Mouse (Mus musculus) heart, postnatal 10 days (tissue): ENCODE measurements around the gene Inha. TPM values are rescaled to one million over a fixed set of nuclear protein-coding genes. Genes with fewer than 3 reads are reported as not detected.

Experiments
- DNase-seq, 2 experiments: peaks; one replicate each; pipeline ENCODE4 v3.0.0; 2021
- intact Hi-C: fragments of 180-260 bp; cut with DNase I; formaldehyde crosslinking; loops from one replicate; pipeline ENCODE4 v1.15.1; 2025
- total RNA-seq, 2 experiments: library from RNA; stranded (reverse); gene quantifications; 2 replicates each; pipeline ENCODE4 v1.2.3; 2021

The Inha gene
- total RNA-seq, 2 experiments from 2014 or later = 5.1 to 8.5 TPM

DNA sequence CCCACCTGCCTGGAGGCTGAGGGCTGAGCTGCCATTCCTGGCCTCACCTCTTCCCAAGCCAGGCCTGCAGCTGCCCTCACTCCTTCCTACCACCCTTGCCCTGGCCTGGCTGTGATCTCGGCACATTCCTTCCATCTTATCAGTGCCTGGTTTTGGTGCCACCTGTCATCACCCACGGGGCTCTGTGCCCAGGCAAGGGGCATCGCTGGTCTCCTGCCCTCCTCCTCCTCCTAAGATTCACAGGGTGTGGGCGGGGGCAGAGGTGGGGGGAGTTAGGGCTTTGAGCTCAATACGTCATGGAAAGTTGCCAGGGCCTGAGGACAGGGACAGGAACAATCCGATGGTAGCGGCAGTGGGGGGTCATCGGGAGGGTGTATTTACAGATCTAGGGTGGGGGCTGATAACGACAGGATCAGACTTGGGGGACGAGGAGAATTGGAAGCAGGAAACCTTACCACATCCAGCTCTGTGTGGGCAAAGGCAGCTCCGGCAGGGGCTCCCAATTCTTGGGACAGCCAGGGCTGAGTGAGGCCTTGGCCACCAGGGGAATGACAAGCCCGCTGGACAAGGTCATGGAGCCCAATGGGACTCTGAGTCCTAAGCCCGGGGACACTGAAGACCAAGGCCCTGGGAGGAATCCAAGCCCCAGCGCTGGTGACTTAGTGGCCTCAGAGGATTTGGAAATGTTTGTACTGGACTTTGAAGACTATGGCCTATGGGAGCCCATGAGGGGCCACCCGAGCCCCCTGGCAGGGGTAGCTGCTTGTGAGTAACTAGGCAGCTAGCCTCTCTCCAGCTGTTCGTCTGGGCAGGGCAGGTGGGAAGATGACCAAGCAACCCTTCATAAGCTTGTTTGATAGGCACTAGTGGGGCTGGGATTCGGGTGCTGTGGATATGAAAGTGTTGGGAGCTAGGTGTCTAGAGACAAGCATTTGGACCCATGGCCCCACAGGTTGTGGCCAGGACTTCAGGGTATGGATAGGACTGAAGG, 42.7 kb downstream of the Inha start:
- intact Hi-C loops = loop anchor here (5.0 kb wide), 1 partner anchor 42 kb away; the partner anchor contains the start of genes Inha and Obsl1
- peak; percentile 85 to 89 for DNase-seq

DNA sequence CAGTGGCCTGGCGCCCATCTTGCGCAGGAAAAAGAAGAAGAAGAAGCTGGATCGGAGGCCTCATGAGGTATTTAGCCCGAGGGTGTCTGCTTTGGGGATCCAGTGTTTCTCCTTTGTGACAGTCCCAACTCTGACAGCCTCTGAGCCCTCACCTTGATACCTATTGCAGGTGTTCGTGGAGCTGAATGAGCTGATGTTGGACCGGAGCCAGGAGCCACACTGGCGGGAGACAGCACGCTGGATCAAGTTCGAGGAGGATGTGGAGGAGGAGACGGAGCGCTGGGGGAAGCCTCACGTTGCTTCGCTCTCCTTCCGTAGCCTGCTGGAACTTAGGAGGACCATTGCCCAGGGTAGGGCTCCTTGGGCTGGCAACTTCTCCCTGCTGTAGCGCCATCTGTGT, 43.7 kb downstream of the Inha start:
- no peak for DNase-seq
- intact Hi-C loops = no loop called here

DNA sequence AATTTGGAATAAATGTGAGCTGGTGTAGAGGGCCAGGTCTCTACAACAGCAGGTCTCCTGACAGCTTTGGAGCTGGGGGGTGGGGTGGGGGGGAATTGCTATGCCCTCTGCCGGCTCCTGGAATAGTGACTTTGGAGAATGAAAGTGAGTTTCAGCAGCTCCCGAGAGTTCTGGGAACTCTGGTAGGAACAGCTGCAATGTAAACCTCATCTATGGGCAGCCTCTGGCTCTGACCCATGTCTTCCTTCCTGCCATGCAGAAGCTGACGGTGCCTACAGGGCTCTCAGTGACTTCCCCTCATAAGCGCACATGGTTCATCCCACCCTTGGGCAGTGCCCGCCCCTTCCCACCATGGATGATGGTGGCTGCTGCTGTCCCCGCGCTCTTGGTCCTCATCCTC, 48.8 kb downstream of the Inha start:
- no peak for DNase-seq
- intact Hi-C loops = no loop called here

DNA sequence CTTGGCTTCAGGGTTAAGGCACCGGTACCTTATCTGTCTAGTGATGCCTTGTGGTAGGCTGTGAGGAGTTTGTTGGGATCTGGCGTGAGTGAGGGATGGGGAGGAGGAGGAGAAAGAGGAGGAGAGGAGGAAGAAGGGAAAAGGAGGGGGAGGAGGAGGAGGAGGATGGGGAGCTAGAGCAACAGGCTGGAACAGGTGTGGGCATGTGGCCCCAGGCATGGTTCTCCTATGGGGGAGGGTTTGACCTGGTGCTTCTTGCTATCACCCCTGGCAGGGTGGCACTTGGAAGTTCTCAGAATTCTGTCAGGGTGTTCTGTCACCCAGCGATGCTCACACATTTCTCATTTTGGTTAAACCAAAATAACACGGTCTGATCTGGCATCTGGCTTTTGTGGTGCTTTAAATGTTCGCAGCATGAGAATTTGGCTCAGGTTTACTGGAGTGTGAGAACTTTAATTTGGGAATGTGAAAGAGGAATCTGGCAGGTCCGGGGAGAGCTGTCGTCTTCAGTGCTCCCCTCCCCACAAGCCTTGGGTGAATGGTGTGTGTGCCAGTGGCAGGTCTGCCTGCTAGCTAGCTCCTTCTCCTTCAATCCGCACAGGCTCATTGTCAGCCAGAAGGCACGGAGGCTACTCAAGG, 49.4 kb downstream of the Inha start:
- intact Hi-C loops = no loop called here
- no peak for DNase-seq

DNA sequence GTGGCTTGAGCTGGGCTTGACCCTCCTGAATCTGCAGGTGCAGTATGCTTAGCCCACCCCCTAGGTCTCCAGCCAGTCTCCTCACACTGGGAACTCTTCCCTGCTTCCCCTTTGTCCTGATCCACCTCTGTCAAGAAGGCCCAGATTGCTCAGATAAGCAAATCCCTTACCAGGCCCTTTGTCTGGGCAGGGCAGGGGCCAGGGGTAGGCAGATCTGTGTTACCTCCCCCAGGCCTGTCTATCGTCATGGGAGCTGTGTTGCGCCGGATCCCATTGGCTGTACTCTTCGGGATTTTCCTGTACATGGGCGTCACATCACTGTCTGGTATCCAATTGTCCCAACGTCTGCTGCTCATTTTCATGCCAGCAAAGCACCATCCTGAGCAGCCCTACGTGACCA, 50.2 kb downstream of the Inha start:
- intact Hi-C loops = no loop called here
- no peak for DNase-seq

DNA sequence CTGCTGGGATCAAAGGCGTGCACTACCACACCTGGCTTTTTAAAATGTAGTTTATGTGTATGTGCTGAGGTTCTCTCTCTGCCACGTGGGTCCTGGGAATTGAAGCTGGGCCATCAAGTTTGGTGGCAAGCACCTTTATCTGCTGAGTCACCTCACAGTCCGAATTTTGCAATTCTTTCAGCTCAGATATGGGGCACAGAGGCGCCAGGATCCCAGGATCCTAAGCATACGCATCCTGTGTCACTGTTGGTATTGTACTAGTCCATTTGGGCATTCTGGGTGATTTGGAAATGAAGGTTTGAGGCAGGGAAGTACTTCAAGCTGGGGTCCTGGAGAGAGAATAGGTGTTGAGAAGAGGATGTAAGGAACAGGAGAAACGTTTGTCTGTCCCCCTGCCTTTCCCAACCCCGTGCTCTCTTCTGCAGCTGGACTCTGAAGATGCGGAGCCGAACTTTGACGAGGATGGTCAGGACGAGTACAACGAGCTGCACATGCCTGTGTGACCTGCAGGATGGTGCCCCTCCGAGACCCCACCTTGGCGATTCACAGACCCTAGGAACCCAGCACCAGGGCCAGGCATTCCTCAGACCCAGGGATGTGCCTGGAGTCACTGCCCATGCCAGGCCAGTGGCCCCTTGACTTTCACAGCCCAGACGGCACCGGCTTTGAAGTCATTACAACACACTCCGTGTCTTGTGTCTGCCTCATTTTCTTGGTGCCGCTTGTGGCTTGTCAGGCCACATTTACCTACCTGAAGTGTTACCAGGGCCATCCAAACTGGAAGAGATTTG, 51.7 kb downstream of the Inha start:
- intact Hi-C loops = loop anchor here (1.0 to 2.0 kb wide), 3 partner anchors 38 to 80 kb away; no protein-coding TSS in a partner anchor
- DNase-seq = no peak

DNA sequence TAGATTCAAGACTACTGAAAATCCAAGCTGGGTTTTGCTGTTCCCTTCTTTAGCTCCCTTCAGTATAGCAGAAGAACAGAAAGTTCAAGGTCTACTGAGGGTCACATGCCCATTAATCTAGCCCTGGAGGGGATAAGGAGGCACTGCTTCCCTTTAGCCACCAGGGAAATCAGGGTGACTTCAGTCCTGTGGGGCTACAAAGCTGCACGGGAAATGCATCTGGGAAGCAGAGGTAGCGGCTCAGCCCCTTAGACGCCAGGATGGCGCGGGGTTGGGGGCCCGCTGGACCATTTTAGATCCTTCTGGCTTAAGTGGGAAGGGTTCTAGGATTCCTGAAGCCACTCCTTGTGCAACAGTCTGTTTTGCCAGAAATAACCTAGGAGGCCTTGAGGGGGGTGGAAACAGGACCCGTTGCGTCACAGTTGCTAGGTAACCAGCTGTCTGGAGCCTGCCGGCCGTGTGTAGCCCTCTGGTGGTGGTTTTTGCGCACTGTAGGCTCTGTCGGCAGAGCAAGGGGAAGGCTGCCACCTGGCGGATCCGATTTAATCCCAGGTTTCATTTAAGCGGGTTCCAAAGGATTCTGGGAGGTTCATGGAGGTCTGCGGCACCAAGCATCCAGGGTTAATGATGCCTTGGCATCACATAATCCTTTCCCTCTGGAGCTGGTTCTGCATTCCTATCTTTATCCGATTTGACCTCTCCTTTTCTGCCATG, 52.5 kb downstream of the Inha start:
- peak; percentile 95 to 96 for DNase-seq
- intact Hi-C loops = loop anchor here (1.0 to 2.0 kb wide), 3 partner anchors 37 to 81 kb away; no protein-coding TSS in a partner anchor

Other genes starting within 250 kb of the Inha start
- gene Ptprn, start 242.6 kb upstream of the Inha start, total RNA-seq = under 1 TPM; 0.34 to 0.42 TPM
- not detected for gene Resp18, start 228.7 kb upstream of the Inha start, total RNA-seq
- 10 to 100 TPM; 92.2 to 92.7 TPM for gene Dnpep, start 189.1 kb upstream of the Inha start, total RNA-seq
- gene Des, start 146.7 kb upstream of the Inha start, total RNA-seq = 100 to 1,000 TPM; 909 to 916 TPM
- gene Speg, start 131.8 kb upstream of the Inha start, total RNA-seq = 100 to 1,000 TPM; 104 to 112 TPM
- 10 to 100 TPM; 39.7 to 40.1 TPM for gene Gmppa, start 71.1 kb upstream of the Inha start, total RNA-seq
- not detected for gene Asic4, start 56.6 kb upstream of the Inha start, total RNA-seq
- 10 to 100 TPM; 38.6 to 39.5 TPM for gene Chpf, start 27.8 kb upstream of the Inha start, total RNA-seq
- under 1 TPM; 0.38 to 0.52 TPM for gene Tmem198, start 27.5 kb upstream of the Inha start, total RNA-seq
- gene Obsl1, start 625 bp upstream of the Inha start, total RNA-seq = 100 to 1,000 TPM; 171 to 173 TPM
- gene Stk11ip, start 14.5 kb downstream of the Inha start, total RNA-seq = 10 to 100 TPM; 12.7 to 13.9 TPM
- gene Slc4a3, start 39.2 kb downstream of the Inha start, total RNA-seq = 100 to 1,000 TPM; 128 to 149 TPM